Mouse (Mus musculus): Measurements from ENCODE around the gene Cygb. TPM values are rescaled to one million over a fixed set of nuclear protein-coding genes. Genes with fewer than 3 reads are reported as not detected.

Gene Cygb
- total and polyA plus RNA-seq, 3 experiments: 2.2 to 8.7 TPM; not detected in 1

DNA sequence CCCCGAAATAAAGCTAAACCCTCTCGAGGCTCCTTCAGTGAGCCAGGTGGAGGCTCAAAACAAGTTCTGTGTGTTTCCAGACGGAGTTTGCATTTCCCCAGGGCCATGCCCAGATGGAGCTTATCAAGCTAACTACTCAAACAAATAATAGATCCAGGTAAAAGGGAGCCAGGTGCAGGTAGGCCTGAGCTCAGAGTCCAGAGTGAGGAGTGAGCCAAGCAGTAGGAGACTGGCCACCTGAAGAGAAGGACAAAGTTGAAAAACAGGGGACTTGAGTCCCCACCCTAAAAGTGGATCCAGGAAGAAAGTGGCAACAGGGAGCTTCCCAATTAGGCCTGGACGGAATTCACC is 39.8 kb upstream of the Cygb start:
- Histone ChIP-seq H3K9me3 (replicated peaks; ENCODE audit: insufficient read depth, low read length) (no peaks in the 10 kb centered on the region), H3K79me2 (ENCODE audit: control insufficient read depth, insufficient read depth, low read length, poor library complexity) (no peaks in the 10 kb centered on the region), H3K36me3 (ENCODE audit: control insufficient read depth in 1 of 2, insufficient read depth in 2 of 2, low read length in 2 of 2) (no peaks in the 10 kb centered on the region), H3K4me1 (ENCODE audit: control insufficient read depth in 1 of 2, insufficient read depth in 2 of 2, low read length in 2 of 2) (no peaks in the 10 kb centered on the region), H3K27ac (ENCODE audit: control insufficient read depth, low read depth, low read length) (no peak overlapping the region), H3K4me3 (ENCODE audit: control insufficient read depth in 1 of 2, insufficient read depth in 1 of 2, low read depth in 2 of 2, low read length in 2 of 2) (no peak overlapping the region), H3K27me3 (ENCODE audit: control insufficient read depth in 1 of 2, insufficient read depth in 2 of 2, low read length in 2 of 2) (no peaks in the 10 kb centered on the region), H3K9ac (ENCODE audit: control insufficient read depth, low read depth, low read length, poor library complexity, severe bottlenecking) (no peak overlapping the region)
- no peak for DNase-seq (ENCODE audit: low read depth, low spot score)
- no peak for TF ChIP-seq JUND (IDR thresholded peaks at IDR 0.05; ENCODE audit: low read depth, low read length)
- TF ChIP-seq MAZ (IDR thresholded peaks at IDR 0.05; ENCODE audit: low read depth, low read length): no peak
- no peak for TF ChIP-seq HCFC1 (IDR thresholded peaks at IDR 0.05; ENCODE audit: low read depth, low read length)
- no peak for TF ChIP-seq CHD1 (IDR thresholded peaks at IDR 0.05; ENCODE audit: low read depth, low read length)
- TF ChIP-seq TBP (IDR thresholded peaks at IDR 0.05; ENCODE audit: low read depth, low read length): no peak
- TF ChIP-seq TCF12 (IDR thresholded peaks at IDR 0.05; ENCODE audit: low read depth, low read length): no peak
- TF ChIP-seq KAT2A (conservative IDR thresholded peaks at IDR 0.05; ENCODE audit: low read depth, low read length): no peak
- TF ChIP-seq ZMIZ1 (IDR thresholded peaks at IDR 0.05; ENCODE audit: low read depth, low read length): no peak
- TF ChIP-seq ETS1 (IDR thresholded peaks at IDR 0.05; ENCODE audit: low read depth, low read length): no peak
- no peak for TF ChIP-seq CHD2 (IDR thresholded peaks at IDR 0.05; ENCODE audit: low read length)
- TF ChIP-seq POLR2AphosphoS2 (IDR thresholded peaks at IDR 0.05; ENCODE audit: low read length): no peak
- no peak for TF ChIP-seq POLR2AphosphoS5 (IDR thresholded peaks at IDR 0.05; ENCODE audit: borderline replicate concordance, low read depth, low read length)
- TF ChIP-seq GABPA (IDR thresholded peaks at IDR 0.05; ENCODE audit: low read depth, low read length): no peak
- TF ChIP-seq E2F4 (IDR thresholded peaks at IDR 0.05; ENCODE audit: borderline replicate concordance, low read depth, low read length): no peak
- TF ChIP-seq USF1 (IDR thresholded peaks at IDR 0.05; ENCODE audit: low read depth, low read length): no peak
- TF ChIP-seq ZKSCAN1 (IDR thresholded peaks at IDR 0.05; ENCODE audit: low read depth, low read length): no peak
- no peak for TF ChIP-seq NRF1 (IDR thresholded peaks at IDR 0.05; ENCODE audit: insufficient read depth, low read depth, low read length, poor library complexity, severe bottlenecking)
- no peak for TF ChIP-seq ZNF384 (IDR thresholded peaks at IDR 0.05; ENCODE audit: low read depth, low read length)
- TF ChIP-seq SIN3A (IDR thresholded peaks at IDR 0.05; ENCODE audit: low read length): no peak

- H3K4me1 ChIP-seq (ENCODE audit: control insufficient read depth in 1 of 2, insufficient read depth in 2 of 2, low read length in 2 of 2): no peaks in the 10 kb centered on the region
- H3K4me3 ChIP-seq (ENCODE audit: control insufficient read depth in 1 of 2, insufficient read depth in 1 of 2, low read depth in 2 of 2, low read length in 2 of 2): no peak overlapping the region
- TF ChIP-seq CTCF (IDR thresholded peaks at IDR 0.05 in 2 of 3, conservative IDR thresholded peaks at IDR 0.05 in 1 of 3; ENCODE audit: control insufficient read depth in 1 of 3, insufficient read depth in 1 of 3, low read depth in 2 of 3, low read length in 3 of 3, poor library complexity in 1 of 3, severe bottlenecking in 1 of 3): no peak
- no peaks in the 10 kb centered on the region for H3K79me2 ChIP-seq (ENCODE audit: control insufficient read depth, insufficient read depth, low read length, poor library complexity)
- H3K9me3 ChIP-seq (replicated peaks; ENCODE audit: insufficient read depth, low read length): no peaks in the 10 kb centered on the region
- no peak overlapping the region for H3K9ac ChIP-seq (ENCODE audit: control insufficient read depth, low read depth, low read length, poor library complexity, severe bottlenecking)
- H3K36me3 ChIP-seq (ENCODE audit: control insufficient read depth in 1 of 2, insufficient read depth in 2 of 2, low read length in 2 of 2): no peaks in the 10 kb centered on the region
- H3K27me3 ChIP-seq (ENCODE audit: control insufficient read depth in 1 of 2, insufficient read depth in 2 of 2, low read length in 2 of 2): no peaks in the 10 kb centered on the region
- no peak overlapping the region for H3K27ac ChIP-seq (ENCODE audit: control insufficient read depth, low read depth, low read length)
- no peak for DNase-seq (ENCODE audit: low read depth, low spot score)
Observed at GRCm38 (mm10) chr11:116690701-116691575, 36.8 kb upstream of the Cygb start.
